Mouse (Mus musculus): Measurements from ENCODE around the gene Lrpap1. TPM values are rescaled to one million over a fixed set of nuclear protein-coding genes. Genes with fewer than 3 reads are reported as not detected.
A peak's percentile ranks its signal among the peaks of the same experiment; 100 is the strongest.

Lrpap1 gene
- polyA plus RNA-seq, 2 experiments, result 22.7 to 72.6 TPM

DNA sequence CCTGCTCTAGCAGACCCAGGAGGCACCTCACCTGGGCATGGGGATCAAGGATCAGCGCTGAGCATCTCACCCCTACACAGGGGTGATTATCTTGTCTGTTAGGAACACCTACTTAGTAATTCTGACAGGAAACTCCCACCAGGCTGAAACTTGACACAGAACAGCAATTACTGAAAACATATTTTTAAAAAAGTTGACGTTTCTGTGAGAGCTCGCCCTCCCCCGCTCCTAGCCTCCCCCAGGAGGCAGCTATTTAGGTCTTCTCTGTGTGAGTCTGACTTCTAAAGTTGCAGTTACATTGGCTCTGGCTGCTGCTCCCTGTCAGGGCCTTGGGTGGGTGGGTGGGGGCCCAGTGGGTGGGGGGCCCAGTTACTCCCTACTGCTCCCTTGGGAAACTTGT is 6.9 kb upstream of the Lrpap1 start:
- Histone ChIP-seq H3K36me3 (replicated peaks; ENCODE audit: control insufficient read depth, insufficient read depth, low read depth) (no peaks in the 10 kb centered on the region), H3K9ac (replicated peaks) (no peak overlapping the region), H3K27ac (no peak overlapping the region), H3K9me3 (ENCODE audit: control insufficient read depth, low read length) (no peaks in the 10 kb centered on the region), H3K27me3 (ENCODE audit: control insufficient read depth, insufficient read depth, low read length) (no peaks in the 10 kb centered on the region), H3K4me3 (ENCODE audit: insufficient read depth in 1 of 2, low read depth in 2 of 2, low read length in 2 of 2) (no peak overlapping the region), H3K4me1 (replicated peaks; ENCODE audit: control insufficient read depth in 2 of 2, insufficient read depth in 2 of 2, low read length in 1 of 2) (peaks cover 9% of the 10 kb centered on the region in 2 experiments), H3K4me2 (ENCODE audit: low read depth) (no peak overlapping the region)
- DNase-seq (ENCODE audit: low read depth in 3 of 3, low spot score in 3 of 3) (no peak), ATAC-seq (ENCODE audit: insufficient read depth) (no peak)
- TF ChIP-seq CTCF (IDR thresholded peaks at IDR 0.05; ENCODE audit: low read depth) (no peak), EP300 (IDR thresholded peaks at IDR 0.05; ENCODE audit: low read depth) (no peak)
- 59% methylated on average over 4 of the region's 4 CpGs for WGBS (ENCODE audit: insufficient replicate concordance)

DNA sequence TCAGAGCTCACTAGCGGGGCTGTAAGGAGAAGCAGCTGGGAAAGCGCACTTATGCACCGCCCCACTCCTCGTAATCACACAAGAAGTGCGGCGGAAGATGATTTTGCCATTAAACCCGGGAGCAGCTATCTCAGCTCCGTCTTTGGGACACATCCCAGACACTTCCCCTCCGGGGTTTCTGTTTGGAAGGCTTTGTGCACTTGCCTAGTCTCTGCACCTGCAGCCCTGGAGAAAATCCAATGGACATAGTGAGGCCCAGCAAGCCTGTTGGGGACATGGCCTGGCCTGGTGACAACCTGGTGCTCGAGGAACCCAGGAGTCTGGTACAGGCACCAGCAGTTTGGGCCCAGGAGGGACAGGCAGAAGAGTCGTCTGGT is 344 bp upstream of the Lrpap1 start:
- 11% methylated on average over 11 of the region's 11 CpGs for WGBS (ENCODE audit: insufficient replicate concordance)
- no peak overlapping the region for H3K27ac ChIP-seq
- no peak for TF ChIP-seq CTCF (IDR thresholded peaks at IDR 0.05; ENCODE audit: low read depth)
- no peak for TF ChIP-seq EP300 (IDR thresholded peaks at IDR 0.05; ENCODE audit: low read depth)
- peaks cover 13% of the 10 kb centered on the region for H3K36me3 ChIP-seq (replicated peaks; ENCODE audit: control insufficient read depth, insufficient read depth, low read depth)
- no peak overlapping the region; the same call in 1 of the 2 replicates for H3K9ac ChIP-seq (replicated peaks)
- H3K4me2 ChIP-seq (ENCODE audit: low read depth), result peak overlapping the region; percentile 92
- H3K27me3 ChIP-seq (ENCODE audit: control insufficient read depth, insufficient read depth, low read length), result no peaks in the 10 kb centered on the region
- H3K4me3 ChIP-seq (ENCODE audit: insufficient read depth in 1 of 2, low read depth in 2 of 2, low read length in 2 of 2), result peak overlapping the region; percentile 60 to 96
- no peak for DNase-seq (ENCODE audit: low read depth in 3 of 3, low spot score in 3 of 3)
- peak; percentile 24 for ATAC-seq (ENCODE audit: insufficient read depth)
- H3K9me3 ChIP-seq (ENCODE audit: control insufficient read depth, low read length), result no peaks in the 10 kb centered on the region
- peaks cover 19 to 21% of the 10 kb centered on the region in 2 experiments for H3K4me1 ChIP-seq (replicated peaks; ENCODE audit: control insufficient read depth in 2 of 2, insufficient read depth in 2 of 2, low read length in 1 of 2)

DNA sequence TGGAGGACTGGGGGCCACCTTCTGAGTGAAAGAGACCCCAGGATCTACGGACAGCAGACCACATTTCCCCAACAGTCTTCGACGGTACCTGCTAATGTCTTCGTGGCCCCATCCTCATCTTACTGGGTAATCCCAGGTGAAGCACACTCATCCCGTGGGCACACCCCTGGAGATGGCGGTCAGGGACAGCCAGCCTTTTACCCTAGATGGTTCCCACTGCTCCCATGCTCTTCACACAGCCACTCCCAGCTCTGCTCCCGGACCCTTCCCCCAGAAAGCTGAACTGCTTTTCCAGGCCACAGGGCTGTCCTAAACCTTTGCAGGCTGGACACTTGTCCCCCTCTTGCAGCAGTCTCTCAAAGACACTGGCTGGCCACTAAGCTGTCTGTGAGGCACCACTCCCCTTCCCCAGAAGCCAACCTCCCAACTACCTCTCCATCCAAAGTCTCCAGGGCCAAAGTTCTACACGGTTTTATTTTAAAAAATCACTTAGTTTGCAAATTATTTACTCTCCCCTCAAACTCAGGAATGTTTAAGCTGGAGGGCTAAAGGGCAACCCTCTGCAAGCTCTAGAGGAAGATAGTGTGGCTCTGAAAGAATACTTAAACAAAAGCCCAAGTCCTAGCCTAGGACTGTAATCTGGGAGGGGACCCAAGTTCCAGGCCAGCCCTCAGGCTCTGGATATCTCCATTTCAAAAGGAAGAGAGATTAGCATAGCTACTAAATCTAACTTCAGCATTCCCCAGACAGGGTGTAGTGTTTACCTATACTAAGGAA is 1.2 kb downstream of the Lrpap1 start:
- 71% methylated on average over 8 of the region's 8 CpGs for WGBS (ENCODE audit: insufficient replicate concordance)
- H3K27me3 ChIP-seq (ENCODE audit: control insufficient read depth, insufficient read depth, low read length), result no peaks in the 10 kb centered on the region
- no peaks in the 10 kb centered on the region for H3K9me3 ChIP-seq (ENCODE audit: control insufficient read depth, low read length)
- DNase-seq (ENCODE audit: low read depth in 3 of 3, low spot score in 3 of 3), result no peak
- ATAC-seq (ENCODE audit: insufficient read depth), result no peak
- H3K4me3 ChIP-seq (ENCODE audit: insufficient read depth in 1 of 2, low read depth in 2 of 2, low read length in 2 of 2), result peak overlapping the region; percentile 74 to 96
- peaks cover 23% of the 10 kb centered on the region for H3K36me3 ChIP-seq (replicated peaks; ENCODE audit: control insufficient read depth, insufficient read depth, low read depth)
- H3K4me2 ChIP-seq (ENCODE audit: low read depth), result peak overlapping the region; percentile 92
- no peak for TF ChIP-seq EP300 (IDR thresholded peaks at IDR 0.05; ENCODE audit: low read depth)
- TF ChIP-seq CTCF (IDR thresholded peaks at IDR 0.05; ENCODE audit: low read depth), result no peak
- peak overlapping the region; percentile 87 for H3K9ac ChIP-seq (replicated peaks)
- H3K4me1 ChIP-seq (replicated peaks; ENCODE audit: control insufficient read depth in 2 of 2, insufficient read depth in 2 of 2, low read length in 1 of 2), result peaks cover 19 to 21% of the 10 kb centered on the region in 2 experiments
- H3K27ac ChIP-seq, result peak overlapping the region; percentile 22; the same call in 1 of the 2 replicates

DNA sequence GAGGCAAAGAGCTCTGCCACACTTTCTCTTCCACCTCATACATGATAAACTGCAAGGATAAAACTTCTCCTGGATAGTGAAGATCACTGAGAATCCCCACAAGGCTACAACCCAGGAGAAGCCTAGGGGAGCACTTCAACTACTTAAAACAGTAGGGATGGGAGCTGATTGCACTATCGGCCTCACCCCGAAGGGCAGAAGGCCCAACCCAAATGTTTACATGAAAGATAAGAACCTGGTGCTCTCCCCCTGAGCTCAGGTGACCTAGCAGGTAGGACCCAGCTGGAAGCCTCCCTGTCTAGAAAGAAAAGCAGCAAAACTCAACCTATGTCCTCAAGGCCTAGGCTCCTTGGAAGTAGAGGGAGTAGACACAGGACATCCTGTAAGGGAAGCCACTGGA is 2.0 kb downstream of the Lrpap1 start:
- Histone ChIP-seq H3K4me1 (replicated peaks; ENCODE audit: control insufficient read depth in 2 of 2, insufficient read depth in 2 of 2, low read length in 1 of 2) (peaks cover 19 to 21% of the 10 kb centered on the region in 2 experiments), H3K4me2 (ENCODE audit: low read depth) (peak overlapping the region; percentile 92), H3K9ac (replicated peaks) (peak overlapping the region; percentile 41), H3K9me3 (ENCODE audit: control insufficient read depth, low read length) (no peaks in the 10 kb centered on the region), H3K4me3 (ENCODE audit: insufficient read depth in 1 of 2, low read depth in 2 of 2, low read length in 2 of 2) (peak overlapping the region; percentile 74 to 96), H3K27ac (no peak overlapping the region), H3K27me3 (ENCODE audit: control insufficient read depth, insufficient read depth, low read length) (no peaks in the 10 kb centered on the region), H3K36me3 (replicated peaks; ENCODE audit: control insufficient read depth, insufficient read depth, low read depth) (peaks cover 31% of the 10 kb centered on the region)
- ATAC-seq (ENCODE audit: insufficient read depth) (peak; percentile 17; the same call in 1 of the 2 replicates), DNase-seq (ENCODE audit: low read depth in 3 of 3, low spot score in 3 of 3) (peak in 2 of 3 experiments; percentile 42 to 44)
- TF ChIP-seq CTCF (IDR thresholded peaks at IDR 0.05; ENCODE audit: low read depth) (no peak), EP300 (IDR thresholded peaks at IDR 0.05; ENCODE audit: low read depth) (peak; percentile 37; the same call in 1 of the 2 replicates)
- 22% methylated on average over 2 of the region's 2 CpGs for WGBS (ENCODE audit: insufficient replicate concordance)

DNA sequence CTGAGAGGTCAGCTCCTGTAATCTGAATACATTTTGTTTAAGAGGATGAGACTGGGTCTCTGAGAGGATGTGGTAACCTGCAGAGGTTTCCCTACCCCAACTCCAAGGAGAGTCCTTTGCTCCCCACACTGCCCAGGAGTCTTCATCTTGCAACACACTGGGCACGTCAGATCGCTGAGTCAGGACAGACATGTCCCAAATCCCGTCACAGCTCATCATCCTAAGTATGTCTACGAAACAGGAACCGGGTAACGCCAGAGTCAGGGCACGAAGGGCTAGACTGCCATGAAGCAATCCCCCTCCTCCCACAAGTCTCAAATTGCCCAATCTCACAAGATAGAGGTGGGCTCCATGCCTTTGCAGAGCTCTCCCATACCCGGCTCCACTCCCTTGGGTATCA is 2.5 kb downstream of the Lrpap1 start:
- H3K36me3 ChIP-seq (replicated peaks; ENCODE audit: control insufficient read depth, insufficient read depth, low read depth), result peaks cover 34% of the 10 kb centered on the region
- peaks cover 19 to 21% of the 10 kb centered on the region in 2 experiments for H3K4me1 ChIP-seq (replicated peaks; ENCODE audit: control insufficient read depth in 2 of 2, insufficient read depth in 2 of 2, low read length in 1 of 2)
- peak overlapping the region; percentile 92 for H3K4me2 ChIP-seq (ENCODE audit: low read depth)
- no peak overlapping the region; the same call in 1 of the 2 replicates for H3K9ac ChIP-seq (replicated peaks)
- no peak overlapping the region for H3K27ac ChIP-seq
- no peak for ATAC-seq (ENCODE audit: insufficient read depth)
- H3K4me3 ChIP-seq (ENCODE audit: insufficient read depth in 1 of 2, low read depth in 2 of 2, low read length in 2 of 2), result peak overlapping the region; percentile 74 to 96; a peak in 3 of 4 replicates
- DNase-seq (ENCODE audit: low read depth in 3 of 3, low spot score in 3 of 3), result no peak
- H3K9me3 ChIP-seq (ENCODE audit: control insufficient read depth, low read length), result no peaks in the 10 kb centered on the region
- WGBS (ENCODE audit: insufficient replicate concordance), result 75% methylated on average over 8 of the region's 8 CpGs
- H3K27me3 ChIP-seq (ENCODE audit: control insufficient read depth, insufficient read depth, low read length), result no peaks in the 10 kb centered on the region
- TF ChIP-seq CTCF (IDR thresholded peaks at IDR 0.05; ENCODE audit: low read depth) (no peak), EP300 (IDR thresholded peaks at IDR 0.05; ENCODE audit: low read depth) (no peak)

Data from liver, embryonic 14.5 days (tissue).